Comparison of ENCODE assay signal across 26 mouse cellular contexts in the genomic region with DNA sequence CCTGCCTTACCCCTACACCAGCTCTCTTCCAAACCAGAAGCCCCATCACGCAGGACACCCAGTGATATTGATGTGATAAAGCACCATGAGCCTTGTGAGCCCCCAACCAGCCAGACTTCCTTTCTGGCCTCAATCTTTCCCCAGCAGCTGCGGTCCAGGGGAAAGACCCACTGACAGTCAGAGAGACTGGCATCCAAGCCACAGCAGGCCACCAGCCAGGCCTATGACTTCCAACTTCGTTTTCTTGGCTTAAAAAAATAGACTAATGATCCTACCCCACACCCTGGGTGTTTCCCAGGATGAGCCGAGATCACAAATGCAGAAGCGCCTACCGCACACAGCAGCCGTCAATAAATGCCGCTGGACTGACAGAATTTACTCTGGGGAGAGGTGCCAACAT.
"Had no signal": no experiment of that assay in that cellular context is flagged by ENCODE, and none has a peak within 500 bp of the region (broad histone marks: within the 10 kb centered on the region; RNA-seq: fewer than 3 reads in every experiment).

No protein-coding gene starts in this region.

- H3K27ac ChIP-seq: embryonic facial prominence, embryonic 10.5 days; embryonic facial prominence, embryonic 12.5 days; embryonic facial prominence, embryonic 13.5 days; embryonic facial prominence, embryonic 15.5 days; forebrain, embryonic 10.5 days; forebrain, embryonic 12.5 days; forebrain, embryonic 13.5 days; forebrain, embryonic 15.5 days; gastrocnemius, adult 2 months; heart, adult 2 months had no signal

- H3K27me3 ChIP-seq: embryonic facial prominence, embryonic 12.5 days; embryonic facial prominence, embryonic 13.5 days; embryonic facial prominence, embryonic 15.5 days; forebrain, embryonic 12.5 days; forebrain, embryonic 13.5 days; forebrain, embryonic 15.5 days had no signal

- H3K4me2 ChIP-seq: embryonic facial prominence, embryonic 12.5 days; embryonic facial prominence, embryonic 13.5 days; embryonic facial prominence, embryonic 15.5 days; forebrain, embryonic 12.5 days; forebrain, embryonic 13.5 days; forebrain, embryonic 15.5 days had no signal

- H3K9me3 ChIP-seq: embryonic facial prominence, embryonic 10.5 days; embryonic facial prominence, embryonic 12.5 days; embryonic facial prominence, embryonic 13.5 days; embryonic facial prominence, embryonic 15.5 days; forebrain, embryonic 10.5 days; forebrain, embryonic 12.5 days; forebrain, embryonic 13.5 days; forebrain, embryonic 15.5 days had no signal

- H3K4me1 ChIP-seq: embryonic facial prominence, embryonic 13.5 days; forebrain, embryonic 10.5 days; forebrain, embryonic 13.5 days; forebrain, embryonic 15.5 days had no signal

- ATAC-seq: forebrain, embryonic 13.5 days; forebrain, embryonic 14.5 days; forebrain, embryonic 15.5 days; forebrain, embryonic 16.5 days had no signal

- H3K4me3 ChIP-seq: embryonic facial prominence, embryonic 10.5 days; embryonic facial prominence, embryonic 12.5 days; embryonic facial prominence, embryonic 13.5 days; embryonic facial prominence, embryonic 15.5 days; erythroblast, embryonic 14.5 days; forebrain, embryonic 10.5 days; forebrain, embryonic 12.5 days; forebrain, embryonic 13.5 days; forebrain, embryonic 15.5 days; gastrocnemius, adult 2 months; heart, adult 2 months had no signal

- H3K9ac ChIP-seq: embryonic facial prominence, embryonic 12.5 days; embryonic facial prominence, embryonic 13.5 days; embryonic facial prominence, embryonic 15.5 days; forebrain, embryonic 12.5 days; forebrain, embryonic 13.5 days; forebrain, embryonic 15.5 days; forebrain, postnatal 0 days had no signal

- H3K36me3 ChIP-seq: embryonic facial prominence, embryonic 10.5 days; embryonic facial prominence, embryonic 12.5 days; embryonic facial prominence, embryonic 13.5 days; embryonic facial prominence, embryonic 15.5 days; forebrain, embryonic 10.5 days; forebrain, embryonic 12.5 days; forebrain, embryonic 15.5 days had no signal

- DNase-seq: cerebellum, adult 9-10 months; cerebellum, adult 9-11 months; cerebellum, postnatal 14 days; cerebellum, postnatal 25 days; cerebellum, postnatal 36 days; embryo, embryonic 11 days; forebrain, postnatal 0 days; gastrocnemius, adult 2 months; gastrocnemius, postnatal 10 days; gastrocnemius, postnatal 14 days; gastrocnemius, postnatal 25 days; gastrocnemius, postnatal 36 days; heart, adult 11 months; heart, adult 18-20 months; heart, adult 2 months had no signal
